Mouse (Mus musculus) forebrain, embryonic 12.5 days (tissue): ENCODE measurements around the gene Ttc30a2. TPM values are rescaled to one million over a fixed set of nuclear protein-coding genes. Genes with fewer than 3 reads are reported as not detected.
A peak's percentile ranks its signal among the peaks of the same experiment; 100 is the strongest.
"Not testable (repeated sequence)": the region's sequence is repeated elsewhere in the genome, so short reads cannot be mapped to it uniquely, and the experiment has no call there.

Source experiments
- ATAC-seq: fragments of 200-750 bp; cut with Nextera tagmentation; 2 replicates; pipeline ENCODE4 v1.8.0; 2017; ENCODE audit warnings: moderate TSS enrichment; ENCODE audit not compliant: low FRiP score
- H3K27ac ChIP-seq: fragments of 300-500 bp; sonication (generic); 2 replicates; pipeline ENCODE4 v1.5.1; 2016; ENCODE audit warnings: mild to moderate bottlenecking
- H3K27me3 ChIP-seq: fragments of 300-500 bp; sonication (generic); 2 replicates; pipeline ENCODE4 v1.6.1; 2016; ENCODE audit warnings: mild to moderate bottlenecking
- H3K36me3 ChIP-seq: fragments of 300-500 bp; sonication (generic); replicated peaks from 2 replicates; pipeline ENCODE4 v1.6.1; 2016; ENCODE audit warnings: mild to moderate bottlenecking
- H3K4me1 ChIP-seq: fragments of 300-500 bp; sonication (generic); 2 replicates; pipeline ENCODE4 v1.6.1; 2016
- H3K4me2 ChIP-seq: fragments of 300-500 bp; sonication (generic); 2 replicates; pipeline ENCODE4 v1.6.1; 2016; ENCODE audit warnings: mild to moderate bottlenecking, moderate library complexity
- H3K4me3 ChIP-seq: fragments of 300-500 bp; sonication (generic); replicated peaks from 2 replicates; pipeline ENCODE4 v1.5.1; 2016; ENCODE audit warnings: mild to moderate bottlenecking
- H3K9ac ChIP-seq: fragments of 300-500 bp; sonication (generic); 2 replicates; pipeline ENCODE4 v1.6.1; 2016; ENCODE audit warnings: mild to moderate bottlenecking
- H3K9me3 ChIP-seq: fragments of 300-500 bp; sonication (generic); 2 replicates; pipeline ENCODE4 v1.6.1; 2016
- WGBS: fragments of 180-500 bp; shearing (Covaris S2); methylation state at CpG from one replicate; pipeline ENCODE4 v1.1.7; 2016; 5-methylcytosine and 5-hydroxymethylcytosine counted together
- polyA plus RNA-seq: library from polyadenylated mRNA; unstranded; fragments of >200 nt; fragmentation: Nextera tagmentation; extraction: Ambion mirVana; gene quantifications from 2 replicates; pipeline ENCODE4 v1.2.1, GENCODE M21; 2016

Gene Ttc30a2
- polyA plus RNA-seq, 1 experiment from 2014 or later = 0.50 TPM

DNA sequence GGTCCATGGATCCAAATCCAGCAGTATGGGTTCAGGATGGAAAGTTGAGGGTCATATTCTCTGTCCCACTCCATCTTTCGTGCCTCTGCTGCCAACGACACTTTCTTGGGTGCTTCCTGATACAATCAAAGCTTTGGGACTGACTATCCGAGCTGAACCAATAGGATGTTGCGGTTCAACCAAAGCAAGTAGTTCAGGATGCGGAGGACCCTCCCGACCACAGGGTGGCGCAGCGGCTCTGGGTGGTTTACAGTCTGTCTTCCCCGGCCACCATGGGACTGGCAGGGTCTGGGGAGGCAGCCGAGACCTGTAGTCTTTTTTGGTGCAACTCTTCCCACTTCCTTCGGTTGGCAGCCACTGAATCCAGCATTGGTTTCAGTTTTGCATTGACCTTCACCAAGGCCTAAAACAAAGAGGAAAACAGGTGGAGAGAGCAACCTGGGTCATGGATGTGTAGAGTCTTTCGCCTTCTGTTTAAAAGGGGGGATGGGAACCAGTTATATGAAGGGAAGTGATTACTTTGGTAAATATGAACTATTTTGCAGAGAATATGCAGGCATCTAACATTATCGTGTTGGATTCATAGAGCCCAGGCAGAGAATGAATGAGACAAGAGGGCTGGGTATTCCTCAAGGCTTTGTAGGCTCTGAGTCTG is 13.0 kb upstream of the Ttc30a2 start:
- H3K9ac ChIP-seq = no peak overlapping the region
- WGBS = 53% methylated on average over 13 of the region's 13 CpGs
- no peaks in the 10 kb centered on the region for H3K27me3 ChIP-seq
- no peak overlapping the region for H3K4me2 ChIP-seq
- no peak overlapping the region for H3K4me3 ChIP-seq
- H3K4me1 ChIP-seq = peaks cover 12% of the 10 kb centered on the region; the same call in 1 of the 2 replicates
- no peaks in the 10 kb centered on the region for H3K36me3 ChIP-seq
- ATAC-seq = no peak
- no peaks in the 10 kb centered on the region for H3K9me3 ChIP-seq
- H3K27ac ChIP-seq = no peak overlapping the region

DNA sequence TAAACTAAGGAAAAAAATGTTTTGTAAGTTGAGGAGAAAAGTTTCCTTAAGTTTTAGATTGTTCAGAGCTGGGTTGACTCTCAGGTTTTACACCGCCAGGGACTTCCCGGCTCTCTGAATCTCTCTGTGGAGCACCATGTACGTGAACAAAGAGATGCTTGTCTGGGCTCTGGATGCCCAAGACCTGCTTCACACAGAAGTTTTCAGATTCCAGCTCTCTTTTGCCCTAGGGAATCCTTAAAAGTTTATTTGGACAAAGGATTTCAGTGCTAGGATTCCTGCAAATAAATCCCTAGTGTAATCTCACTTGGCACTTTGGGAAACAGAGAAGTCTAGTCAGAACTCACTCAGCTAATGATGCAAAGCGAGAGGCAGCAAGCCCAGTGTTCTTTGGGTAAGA is 11.7 kb upstream of the Ttc30a2 start:
- Histone ChIP-seq H3K36me3 (no peaks in the 10 kb centered on the region), H3K4me2 (no peak overlapping the region), H3K9me3 (no peaks in the 10 kb centered on the region), H3K27ac (no peak overlapping the region), H3K4me1 (peaks cover 16% of the 10 kb centered on the region; the same call in 1 of the 2 replicates), H3K4me3 (no peak overlapping the region), H3K27me3 (no peaks in the 10 kb centered on the region), H3K9ac (no peak overlapping the region)
- ATAC-seq = no peak
- WGBS = 57% methylated on average over 4 of the region's 4 CpGs

- Histone ChIP-seq H3K27ac (peak overlapping the region; percentile 56), H3K4me2 (no peak overlapping the region), H3K9me3 (no peaks in the 10 kb centered on the region), H3K4me3 (no peak overlapping the region), H3K36me3 (no peaks in the 10 kb centered on the region), H3K27me3 (no peaks in the 10 kb centered on the region), H3K4me1 (peaks cover 16% of the 10 kb centered on the region; the same call in 1 of the 2 replicates), H3K9ac (no peak overlapping the region)
- no peak for ATAC-seq
- WGBS = 43% methylated on average over 7 of the region's 7 CpGs
These were observed 10.9 kb upstream of the Ttc30a2 start for GRCm38 (mm10) chr2:75988779-75989363.

DNA sequence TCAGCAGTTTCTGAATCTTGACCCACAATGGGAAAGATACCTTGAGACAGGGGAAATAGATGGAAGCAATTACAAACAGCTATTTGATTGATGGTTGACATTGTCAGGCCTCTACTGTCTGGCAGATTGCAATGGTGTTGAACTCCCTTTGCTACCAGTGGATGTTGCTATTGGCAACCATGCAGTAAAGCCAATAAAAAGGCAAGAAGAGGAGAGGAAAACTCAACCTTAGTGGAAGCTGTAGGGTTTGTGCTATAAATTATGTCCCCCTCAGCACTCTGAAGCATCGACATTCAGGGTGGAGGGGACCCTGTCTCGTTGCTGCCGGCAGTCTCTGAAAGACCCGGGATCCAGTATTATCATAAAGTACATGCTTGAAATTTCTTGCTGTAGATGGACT is 10.4 kb upstream of the Ttc30a2 start:
- Histone ChIP-seq H3K4me2 (no peak overlapping the region), H3K27ac (peak overlapping the region; percentile 56), H3K9ac (no peak overlapping the region), H3K9me3 (no peaks in the 10 kb centered on the region), H3K4me1 (peaks cover 16% of the 10 kb centered on the region; the same call in 1 of the 2 replicates), H3K36me3 (no peaks in the 10 kb centered on the region), H3K27me3 (no peaks in the 10 kb centered on the region), H3K4me3 (no peak overlapping the region)
- WGBS = 61% methylated on average over 4 of the region's 4 CpGs
- ATAC-seq = 0 out of 2 replicates have a peak, but pooled peaks have one; percentile 40

DNA sequence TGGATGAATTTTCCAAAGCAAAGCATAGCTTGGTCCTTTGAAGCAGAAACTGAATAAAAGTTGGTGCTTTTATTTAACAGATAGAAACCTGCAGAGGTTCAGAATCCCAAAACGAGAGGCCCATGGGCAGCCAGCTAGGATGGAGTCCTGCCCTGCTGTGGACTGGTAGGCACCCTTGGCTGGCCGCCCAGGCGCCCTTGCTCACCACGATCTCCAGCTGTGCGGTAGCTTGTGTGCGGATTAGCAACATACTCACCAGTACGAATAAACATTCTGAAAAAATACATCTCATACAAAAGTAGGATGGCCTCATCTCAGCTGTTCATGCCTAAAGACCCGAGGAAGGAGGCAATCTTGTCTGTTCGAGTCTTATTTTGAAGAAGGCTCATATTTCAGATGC is 9.8 kb upstream of the Ttc30a2 start:
- Histone ChIP-seq H3K9ac (no peak overlapping the region), H3K36me3 (no peaks in the 10 kb centered on the region), H3K4me1 (peaks cover 16% of the 10 kb centered on the region; the same call in 1 of the 2 replicates), H3K27me3 (no peaks in the 10 kb centered on the region), H3K9me3 (no peaks in the 10 kb centered on the region), H3K27ac (peak overlapping the region; percentile 56; the same call in 1 of the 2 replicates), H3K4me2 (no peak overlapping the region), H3K4me3 (no peak overlapping the region)
- no peak for ATAC-seq
- 78% methylated on average over 9 of the region's 9 CpGs for WGBS

DNA sequence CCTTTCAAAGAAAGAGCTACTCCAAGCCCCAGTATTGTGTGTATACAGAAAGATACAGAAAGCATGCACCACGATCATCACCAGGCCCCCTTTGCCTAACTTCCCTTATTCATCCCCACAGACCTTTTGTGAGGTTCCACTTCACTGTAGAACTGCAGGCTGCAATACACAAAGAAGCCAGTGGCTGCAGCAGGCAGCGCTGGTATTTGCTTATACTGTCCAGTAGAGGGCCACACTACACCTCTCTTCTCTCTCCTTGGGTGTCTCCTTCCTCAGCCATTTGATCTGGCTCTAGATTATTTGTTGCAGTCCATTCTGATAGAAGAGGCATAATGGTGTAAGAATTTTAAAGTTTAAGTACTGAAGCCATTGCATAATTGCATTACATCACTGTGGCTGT is 7.2 kb upstream of the Ttc30a2 start:
- H3K4me2 ChIP-seq = no peak overlapping the region
- H3K9ac ChIP-seq = no peak overlapping the region
- H3K4me3 ChIP-seq = no peak overlapping the region
- no peaks in the 10 kb centered on the region for H3K27me3 ChIP-seq
- ATAC-seq = peak; percentile 79
- no peaks in the 10 kb centered on the region for H3K9me3 ChIP-seq
- WGBS = 4% methylated on average over 2 of the region's 2 CpGs
- H3K4me1 ChIP-seq = peaks cover 16% of the 10 kb centered on the region; the same call in 1 of the 2 replicates
- H3K36me3 ChIP-seq = no peaks in the 10 kb centered on the region
- no peak overlapping the region for H3K27ac ChIP-seq

DNA sequence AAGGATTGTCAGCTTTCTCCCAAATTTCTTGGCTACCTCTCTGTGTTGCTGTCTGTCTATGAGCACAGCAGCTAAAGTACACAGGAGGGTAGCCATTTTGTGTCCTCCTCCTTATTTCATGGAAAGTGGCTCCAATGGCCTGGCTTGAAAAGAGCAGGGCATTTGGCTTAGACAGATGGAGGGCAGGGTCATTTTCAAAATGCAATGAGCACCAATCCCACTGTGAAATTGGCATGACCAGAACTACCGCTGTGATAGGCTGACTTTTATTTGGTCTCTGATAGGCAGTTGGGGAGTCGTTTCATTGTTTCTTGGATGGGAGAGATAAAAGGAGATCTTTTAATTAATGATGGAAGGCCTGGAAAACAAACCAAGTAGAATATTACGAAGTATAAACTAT is 5.9 kb upstream of the Ttc30a2 start:
- Histone ChIP-seq H3K36me3 (no peaks in the 10 kb centered on the region), H3K27me3 (no peaks in the 10 kb centered on the region), H3K4me3 (no peak overlapping the region), H3K4me2 (no peak overlapping the region), H3K27ac (no peak overlapping the region), H3K9me3 (no peaks in the 10 kb centered on the region), H3K4me1 (peaks cover 14% of the 10 kb centered on the region; the same call in 1 of the 2 replicates), H3K9ac (no peak overlapping the region)
- ATAC-seq = no peak
- 90% methylated on average over 3 of the region's 3 CpGs for WGBS

DNA sequence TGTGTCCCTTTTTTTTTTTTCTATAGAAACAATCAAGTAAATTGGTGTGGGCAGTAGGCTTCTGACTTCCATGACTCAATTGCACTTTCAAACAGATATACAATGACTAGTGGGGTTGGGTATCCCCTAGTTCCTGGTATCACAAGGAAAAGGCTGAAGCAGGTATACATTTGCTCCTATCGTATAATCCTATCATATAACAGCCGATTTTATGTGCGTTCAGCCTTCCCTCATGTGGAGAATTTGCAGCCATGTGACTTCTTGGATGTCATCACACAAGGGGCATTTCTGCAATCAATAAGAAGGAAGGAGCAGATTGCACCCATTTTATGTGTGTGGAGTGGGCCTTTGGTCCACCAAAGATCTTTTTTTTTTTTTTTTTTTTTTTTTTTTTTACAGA is 5.1 kb upstream of the Ttc30a2 start:
- Histone ChIP-seq H3K9me3 (no peaks in the 10 kb centered on the region), H3K27me3 (no peaks in the 10 kb centered on the region), H3K4me1 (peaks cover 7% of the 10 kb centered on the region; the same call in 1 of the 2 replicates), H3K9ac (no peak overlapping the region), H3K4me3 (no peak overlapping the region), H3K4me2 (no peak overlapping the region), H3K27ac (no peak overlapping the region), H3K36me3 (no peaks in the 10 kb centered on the region)
- WGBS = 97% methylated on average over 3 of the region's 3 CpGs
- no peak for ATAC-seq

DNA sequence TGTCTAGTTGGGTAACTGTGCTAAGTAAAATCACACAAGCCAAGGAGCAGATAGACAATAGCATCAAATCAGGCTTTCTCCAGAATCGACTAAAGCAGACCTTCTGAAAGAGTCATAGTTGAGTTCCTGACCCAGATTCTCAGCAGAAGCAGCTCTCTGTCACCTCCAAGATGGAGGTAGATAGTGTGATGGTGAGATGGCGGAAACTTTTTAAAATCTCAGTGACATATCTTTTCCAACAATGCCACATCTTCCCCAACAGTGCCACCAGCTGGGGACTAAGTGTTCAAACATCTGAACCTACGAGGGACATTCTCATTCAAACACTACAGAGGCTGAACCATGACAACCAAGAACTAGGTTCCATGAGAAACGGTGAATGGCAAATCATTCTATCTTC is 4.7 kb upstream of the Ttc30a2 start:
- Histone ChIP-seq H3K9me3 (no peaks in the 10 kb centered on the region), H3K4me2 (no peak overlapping the region), H3K36me3 (no peaks in the 10 kb centered on the region), H3K9ac (no peak overlapping the region), H3K27ac (no peak overlapping the region), H3K4me3 (no peak overlapping the region), H3K27me3 (no peaks in the 10 kb centered on the region), H3K4me1 (0 out of 2 replicates have a peak, but pooled peaks cover 5% of the 10 kb centered on the region)
- no peak for ATAC-seq
- WGBS = 96% methylated on average over 4 of the region's 4 CpGs

DNA sequence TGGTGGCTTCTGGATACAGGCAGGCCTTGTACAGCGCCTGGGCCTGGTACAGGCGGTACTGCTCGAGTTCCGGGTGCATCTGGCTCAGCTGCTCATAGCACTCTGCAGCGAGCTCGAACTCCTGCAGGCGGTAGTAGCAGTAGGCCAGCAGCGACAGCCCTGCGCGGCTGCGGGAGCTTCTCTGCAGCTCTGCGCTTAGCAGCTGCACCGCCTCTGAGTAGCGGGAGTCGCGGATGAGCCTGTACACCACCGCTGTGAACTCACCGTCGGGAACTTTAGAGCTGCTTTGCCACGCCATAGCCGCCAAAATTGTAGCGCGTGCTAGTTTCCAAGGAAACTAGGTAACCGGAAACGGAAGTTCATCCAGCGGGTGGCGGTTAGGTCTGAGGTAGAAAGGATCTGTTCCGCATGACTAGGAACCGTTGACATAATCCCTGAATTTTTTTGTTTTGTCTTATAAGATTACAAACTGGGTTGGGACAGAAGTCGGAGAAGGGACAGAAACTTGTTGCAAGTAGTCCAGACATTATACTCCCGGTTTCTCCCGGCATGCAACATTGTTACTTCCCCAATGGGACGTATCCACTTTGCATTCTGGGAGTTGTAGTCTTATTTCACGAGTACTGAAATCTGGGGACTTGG is 3.6 kb upstream of the Ttc30a2 start, which contains the start of gene Ttc30a1:
Ttc30a1 (minus strand) TSS at position 528 of the 642 bp plus-strand sequence.
- H3K9ac ChIP-seq = peak within 1 kb of the TSS; percentile 30; the same call in 1 of the 2 replicates
- H3K4me1 ChIP-seq, H3K27ac ChIP-seq, H3K36me3 ChIP-seq, H3K9me3 ChIP-seq, H3K27me3 ChIP-seq: not testable (repeated sequence)
- peak within 1 kb of the TSS; percentile 59 for H3K4me2 ChIP-seq
- peak; percentile 57 for ATAC-seq
- peak within 1 kb of the TSS; percentile 47 for H3K4me3 ChIP-seq
- WGBS = 5% methylated on average over 34 of the region's 34 CpGs

DNA sequence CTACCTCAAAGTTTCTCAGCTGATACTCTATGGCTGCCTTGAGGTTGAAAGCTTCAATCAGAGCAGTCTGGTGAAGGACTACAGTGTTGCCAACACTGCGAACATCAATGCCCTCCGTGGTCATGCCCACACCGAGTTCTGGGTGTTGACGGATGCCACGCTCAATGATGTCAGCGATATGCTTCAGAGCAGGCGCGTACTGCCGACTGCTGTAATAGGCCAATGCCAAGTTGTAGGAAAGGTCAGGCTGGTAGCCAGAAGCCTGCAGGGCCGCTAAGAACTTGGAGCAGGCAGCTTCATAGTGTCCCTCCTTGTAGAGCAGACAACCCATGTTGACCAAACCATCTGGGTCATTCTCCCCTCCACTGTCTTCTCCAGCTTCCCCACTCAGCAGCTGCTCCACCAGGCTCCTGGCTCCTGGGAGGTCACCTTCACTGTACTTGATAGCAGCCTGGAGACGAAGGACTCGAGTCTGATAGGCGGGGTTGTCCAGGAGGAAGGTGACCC is 3.0 kb upstream of the Ttc30a2 start:
- not testable (repeated sequence) for H3K9ac ChIP-seq, ATAC-seq
- 96% methylated on average over 13 of the region's 13 CpGs for WGBS

GRCm38 (mm10) chr2:75976070-75976469 is 1.9 kb downstream of the Ttc30a2 start:
- not testable (repeated sequence) for H3K27me3 ChIP-seq, H3K36me3 ChIP-seq, H3K4me1 ChIP-seq, H3K9ac ChIP-seq, H3K27ac ChIP-seq, ATAC-seq, H3K9me3 ChIP-seq, H3K4me3 ChIP-seq, H3K4me2 ChIP-seq
- WGBS = 87% methylated on average over 2 of the region's 2 CpGs

More for the DNA sequence above, 3.0 kb upstream of the Ttc30a2 start:
- Histone ChIP-seq H3K4me3 (peak overlapping the region; percentile 47), H3K4me2 (peak overlapping the region; percentile 59)
- H3K4me1 ChIP-seq, H3K27ac ChIP-seq, H3K9me3 ChIP-seq, H3K36me3 ChIP-seq, H3K27me3 ChIP-seq: not testable (repeated sequence)
